Mouse (Mus musculus): ENCODE measurements at regions not wholly inside any gene's neighbourhood (a gene's known extent, or its start where the extent isn't known, plus 50 kb on each side); places are given as distances from the start of the nearest gene placed in this dataset.

- H3K4me3 ChIP-seq (ENCODE audit: low read depth, low read length), result no peak overlapping the region
- H3K27me3 ChIP-seq (ENCODE audit: insufficient read depth, low read length), result no peaks in the 10 kb centered on the region
- ATAC-seq (ENCODE audit: extremely low read depth, insufficient number of reproducible peaks, low FRiP score, poor library complexity, severe bottlenecking) (no peak), DNase-seq (ENCODE audit: low spot score) (no peak)
- no peak for TF ChIP-seq GATA1 (IDR thresholded peaks at IDR 0.05; ENCODE audit: borderline replicate concordance, low read length)
- TF ChIP-seq CTCF (IDR thresholded peaks at IDR 0.05; ENCODE audit: low read depth, low read length), result no peak
- no peak for TF ChIP-seq TAL1 (conservative IDR thresholded peaks at IDR 0.05; ENCODE audit: low read depth, low read length)
- TF ChIP-seq POLR2AphosphoS5 (IDR thresholded peaks at IDR 0.05; ENCODE audit: insufficient replicate concordance, low read depth, low read length), result no peak
- no peak for TF ChIP-seq GATA2 (IDR thresholded peaks at IDR 0.05; ENCODE audit: borderline replicate concordance, low read depth, low read length)
- H3K4me1 ChIP-seq (ENCODE audit: insufficient read depth, low read depth, low read length), result no peaks in the 10 kb centered on the region
- H3K9me3 ChIP-seq (replicated peaks), result peaks cover 4% of the 10 kb centered on the region
- H3K36me3 ChIP-seq (replicated peaks), result no peaks in the 10 kb centered on the region
Observed at GRCm38 (mm10) chr6:103999186-103999585, 488.8 kb downstream of the Chl1 start.

DNA sequence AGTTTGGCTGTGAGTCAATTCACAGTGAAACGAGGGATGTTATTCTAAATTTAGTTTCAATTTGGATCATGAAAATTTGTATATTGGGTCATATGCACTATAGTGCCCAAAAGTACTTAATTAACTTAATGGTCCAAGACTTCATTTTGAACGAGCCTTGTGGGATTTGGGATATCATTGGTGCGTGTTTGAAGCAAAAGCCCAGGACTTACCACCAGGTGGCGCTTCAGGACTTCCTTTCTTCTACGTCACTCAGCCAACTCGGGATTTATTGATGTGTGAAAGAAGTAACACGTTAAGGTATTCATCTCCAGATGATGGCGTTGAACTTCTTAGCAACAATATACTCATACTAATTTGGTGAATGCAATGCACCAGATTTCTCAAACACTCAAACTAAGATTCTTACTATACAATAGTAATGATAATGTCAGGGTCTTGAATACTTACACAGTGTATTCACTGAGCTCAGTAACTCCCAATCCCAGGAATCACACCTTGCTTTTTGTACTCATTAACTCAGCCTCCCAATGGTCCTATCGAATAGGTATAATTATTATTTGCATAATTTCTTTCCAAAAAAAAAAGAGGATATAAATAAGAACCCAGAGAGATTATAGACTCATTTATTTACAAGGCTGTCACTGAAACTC, 464.0 kb upstream of the Cntn6 start:
- Histone ChIP-seq H3K4me1 (ENCODE audit: insufficient read depth, low read depth, low read length) (no peaks in the 10 kb centered on the region), H3K4me3 (ENCODE audit: low read depth, low read length) (no peak overlapping the region), H3K36me3 (replicated peaks) (no peaks in the 10 kb centered on the region), H3K27me3 (ENCODE audit: insufficient read depth, low read length) (no peaks in the 10 kb centered on the region), H3K9me3 (replicated peaks) (no peaks in the 10 kb centered on the region)
- TF ChIP-seq GATA1 (IDR thresholded peaks at IDR 0.05; ENCODE audit: borderline replicate concordance, low read length), result no peak
- TF ChIP-seq CTCF (IDR thresholded peaks at IDR 0.05; ENCODE audit: low read depth, low read length), result 0 out of 2 replicates have a peak, but pooled peaks have one; percentile 27
- TF ChIP-seq POLR2AphosphoS5 (IDR thresholded peaks at IDR 0.05; ENCODE audit: insufficient replicate concordance, low read depth, low read length), result no peak
- TF ChIP-seq TAL1 (conservative IDR thresholded peaks at IDR 0.05; ENCODE audit: low read depth, low read length), result no peak
- TF ChIP-seq GATA2 (IDR thresholded peaks at IDR 0.05; ENCODE audit: borderline replicate concordance, low read depth, low read length), result no peak
- ATAC-seq (ENCODE audit: extremely low read depth, insufficient number of reproducible peaks, low FRiP score, poor library complexity, severe bottlenecking) (no peak; the same call in 1 of the 2 replicates), DNase-seq (ENCODE audit: low spot score) (no peak)

DNA sequence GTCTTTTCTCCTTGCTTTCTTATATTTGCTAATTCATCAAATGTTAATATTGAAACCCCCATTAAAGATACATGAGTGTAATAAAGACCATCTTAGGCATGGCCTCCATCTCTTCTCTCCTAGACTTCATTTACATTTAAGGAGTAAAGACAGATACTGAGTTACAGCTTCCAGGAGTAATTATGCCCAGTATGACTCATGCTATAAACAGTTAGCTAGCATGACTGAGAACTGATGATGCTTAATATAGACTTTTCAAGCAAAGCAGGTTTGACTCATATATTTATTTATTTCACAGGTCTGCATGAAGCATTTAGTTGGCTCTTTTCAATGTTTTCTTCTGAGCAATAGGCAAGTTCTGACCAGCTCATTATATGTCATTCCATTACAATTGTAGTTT, 453.7 kb upstream of the Cntn6 start:
- Histone ChIP-seq H3K4me1 (ENCODE audit: insufficient read depth, low read depth, low read length) (no peaks in the 10 kb centered on the region), H3K9me3 (replicated peaks) (no peaks in the 10 kb centered on the region), H3K36me3 (replicated peaks) (no peaks in the 10 kb centered on the region), H3K27me3 (ENCODE audit: insufficient read depth, low read length) (no peaks in the 10 kb centered on the region), H3K4me3 (ENCODE audit: low read depth, low read length) (no peak overlapping the region)
- TF ChIP-seq POLR2AphosphoS5 (IDR thresholded peaks at IDR 0.05; ENCODE audit: insufficient replicate concordance, low read depth, low read length) (no peak), TAL1 (conservative IDR thresholded peaks at IDR 0.05; ENCODE audit: low read depth, low read length) (no peak)
- DNase-seq (ENCODE audit: low spot score), result no peak
- ATAC-seq (ENCODE audit: extremely low read depth, insufficient number of reproducible peaks, low FRiP score, poor library complexity, severe bottlenecking), result no peak

- Histone ChIP-seq H3K9me3 (replicated peaks) (no peaks in the 10 kb centered on the region), H3K36me3 (replicated peaks) (no peaks in the 10 kb centered on the region), H3K4me1 (ENCODE audit: insufficient read depth, low read depth, low read length) (no peaks in the 10 kb centered on the region), H3K4me3 (ENCODE audit: low read depth, low read length) (no peak overlapping the region), H3K27me3 (ENCODE audit: insufficient read depth, low read length) (no peaks in the 10 kb centered on the region)
- TF ChIP-seq POLR2AphosphoS5 (IDR thresholded peaks at IDR 0.05; ENCODE audit: insufficient replicate concordance, low read depth, low read length), result no peak
- TF ChIP-seq CTCF (IDR thresholded peaks at IDR 0.05; ENCODE audit: low read depth, low read length), result no peak
- no peak for TF ChIP-seq GATA2 (IDR thresholded peaks at IDR 0.05; ENCODE audit: borderline replicate concordance, low read depth, low read length)
- no peak for TF ChIP-seq TAL1 (conservative IDR thresholded peaks at IDR 0.05; ENCODE audit: low read depth, low read length)
- TF ChIP-seq GATA1 (IDR thresholded peaks at IDR 0.05; ENCODE audit: borderline replicate concordance, low read length), result no peak
- ATAC-seq (ENCODE audit: extremely low read depth, insufficient number of reproducible peaks, low FRiP score, poor library complexity, severe bottlenecking) (no peak), DNase-seq (ENCODE audit: low spot score) (no peak)
Observed at GRCm38 (mm10) chr6:104040450-104040849, 452.1 kb upstream of the Cntn6 start.

GRCm38 (mm10) chr6:104055996-104056395, 436.6 kb upstream of the Cntn6 start:
- H3K4me1 ChIP-seq (ENCODE audit: insufficient read depth, low read depth, low read length), result no peaks in the 10 kb centered on the region
- ATAC-seq (ENCODE audit: extremely low read depth, insufficient number of reproducible peaks, low FRiP score, poor library complexity, severe bottlenecking), result no peak
- TF ChIP-seq GATA2 (IDR thresholded peaks at IDR 0.05; ENCODE audit: borderline replicate concordance, low read depth, low read length) (no peak), TAL1 (conservative IDR thresholded peaks at IDR 0.05; ENCODE audit: low read depth, low read length) (no peak)

GRCm38 (mm10) chr6:104061692-104062263, 430.8 kb upstream of the Cntn6 start:
- no peak for DNase-seq (ENCODE audit: low spot score)
- H3K9me3 ChIP-seq (replicated peaks), result no peaks in the 10 kb centered on the region
- no peaks in the 10 kb centered on the region for H3K36me3 ChIP-seq (replicated peaks)
- TF ChIP-seq GATA1 (IDR thresholded peaks at IDR 0.05; ENCODE audit: borderline replicate concordance, low read length), result no peak
- no peak for TF ChIP-seq GATA2 (IDR thresholded peaks at IDR 0.05; ENCODE audit: borderline replicate concordance, low read depth, low read length)
- TF ChIP-seq CTCF (IDR thresholded peaks at IDR 0.05; ENCODE audit: low read depth, low read length), result no peak
- TF ChIP-seq TAL1 (conservative IDR thresholded peaks at IDR 0.05; ENCODE audit: low read depth, low read length), result no peak
- no peak for TF ChIP-seq POLR2AphosphoS5 (IDR thresholded peaks at IDR 0.05; ENCODE audit: insufficient replicate concordance, low read depth, low read length)
- no peaks in the 10 kb centered on the region for H3K27me3 ChIP-seq (ENCODE audit: insufficient read depth, low read length)
- no peaks in the 10 kb centered on the region for H3K4me1 ChIP-seq (ENCODE audit: insufficient read depth, low read depth, low read length)
- ATAC-seq (ENCODE audit: extremely low read depth, insufficient number of reproducible peaks, low FRiP score, poor library complexity, severe bottlenecking), result no peak
- no peak overlapping the region for H3K4me3 ChIP-seq (ENCODE audit: low read depth, low read length)

More at GRCm38 (mm10) chr6:104055996-104056395, 436.6 kb upstream of the Cntn6 start:
- Histone ChIP-seq H3K9me3 (replicated peaks) (no peaks in the 10 kb centered on the region), H3K4me3 (ENCODE audit: low read depth, low read length) (no peak overlapping the region), H3K36me3 (replicated peaks) (no peaks in the 10 kb centered on the region), H3K27me3 (ENCODE audit: insufficient read depth, low read length) (no peaks in the 10 kb centered on the region)
- DNase-seq (ENCODE audit: low spot score), result no peak

Measured in G1E (cell line).